Mouse (Mus musculus) frontal cortex, adult (tissue): ENCODE results near the gene Cybrd1.

Experiments used
- ATAC-seq: cut with Nextera tagmentation; 2 replicates; pipeline ENCODE4 v1.9.2; 2017; ENCODE audit warnings: mild to moderate bottlenecking, moderate library complexity, mixed read lengths; ENCODE audit not compliant: low TSS enrichment

Cybrd1 gene

DNA sequence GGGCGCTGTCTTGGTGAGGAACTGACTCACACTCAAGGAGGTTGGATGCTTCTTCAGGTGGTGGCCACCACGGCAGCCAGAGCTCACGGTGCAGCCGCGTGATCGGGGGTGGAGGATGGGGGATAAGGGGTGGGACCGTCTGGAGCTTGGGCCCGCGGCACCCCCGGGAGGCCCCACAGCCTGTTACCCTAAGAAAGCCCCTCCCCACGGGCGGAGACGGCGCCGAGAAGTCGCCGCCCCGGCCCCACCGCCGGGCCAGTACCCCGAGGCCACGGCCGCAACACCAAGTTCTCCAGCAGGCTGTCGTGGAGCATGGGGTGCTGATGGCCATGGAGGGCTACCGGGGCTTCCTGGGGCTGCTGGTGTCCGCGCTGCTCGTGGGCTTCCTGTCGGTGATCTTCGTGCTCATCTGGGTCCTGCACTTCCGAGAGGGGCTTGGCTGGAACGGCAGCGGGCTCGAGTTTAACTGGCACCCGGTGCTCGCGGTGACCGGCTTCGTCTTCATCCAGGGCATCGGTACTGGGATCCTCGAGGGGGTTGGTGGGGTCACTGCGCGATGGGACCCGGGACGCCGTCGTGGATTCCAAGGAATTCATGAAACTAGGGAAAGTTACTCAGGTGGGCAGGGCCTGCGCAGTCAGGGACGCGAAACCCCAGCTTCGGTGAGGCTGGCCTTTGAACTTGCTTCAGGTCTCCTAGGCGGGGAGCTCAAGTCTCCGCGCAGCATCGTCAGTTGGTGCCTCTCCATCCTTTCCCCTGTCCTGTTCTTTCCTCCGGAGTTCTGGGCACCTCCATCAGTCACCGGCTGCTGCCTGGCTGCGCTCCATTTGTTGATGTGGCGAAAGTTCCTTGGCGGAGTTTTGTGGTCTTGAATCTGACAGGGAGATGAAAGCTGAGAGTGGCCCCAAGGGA is at the start of gene Cybrd1:
Cybrd1 (plus strand) TSS at position 127 of the 912 bp plus-strand sequence.
- no peak for ATAC-seq

GRCm38 (mm10) chr2:71071601-71072000 is 46.1 kb upstream of the Cybrd1 start:
- no peak for ATAC-seq

- no peak for ATAC-seq
Measured at GRCm38 (mm10) chr2:71073330-71073729, 44.4 kb upstream of the Cybrd1 start.

DNA sequence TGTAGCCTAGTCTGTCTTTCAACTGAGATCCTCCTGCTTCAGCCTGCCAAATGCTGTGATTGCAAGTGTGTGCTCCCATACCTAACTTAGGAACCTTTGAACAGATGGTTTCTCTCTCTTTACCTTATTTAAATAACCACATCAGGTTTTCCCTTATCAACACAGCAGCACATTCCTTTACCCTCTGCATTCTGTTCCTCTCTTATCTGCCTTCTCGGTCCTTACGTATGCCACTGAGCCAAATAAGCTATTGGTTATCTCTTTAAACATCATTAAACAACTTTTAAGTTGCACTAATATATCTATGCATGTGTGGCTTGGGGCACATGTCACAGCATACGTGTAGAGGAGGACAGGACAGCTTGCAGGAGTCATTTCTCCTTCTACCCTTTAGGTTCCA is 43.9 kb upstream of the Cybrd1 start:
- no peak for ATAC-seq

DNA sequence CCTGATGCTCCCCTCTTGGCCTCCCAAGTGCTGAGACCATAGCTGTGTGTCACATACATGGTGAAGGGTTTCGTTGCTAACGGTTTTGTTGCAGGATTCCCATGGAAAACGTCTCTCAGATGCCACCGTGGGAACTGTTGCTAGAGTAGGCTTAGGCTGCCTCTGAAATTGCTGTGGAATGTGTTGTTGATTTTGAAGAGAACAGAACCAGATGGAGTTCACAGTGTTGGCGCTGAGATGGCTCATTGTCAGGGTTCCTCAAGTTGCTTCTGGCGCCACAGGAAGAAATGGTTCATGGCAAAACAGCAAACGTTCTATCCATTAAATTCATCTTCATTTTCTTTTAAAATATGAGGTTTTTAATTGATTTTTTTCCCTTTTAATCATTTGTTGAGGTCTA is 35.3 kb upstream of the Cybrd1 start:
- ATAC-seq, result no peak

- ATAC-seq, result no peak
Measured at GRCm38 (mm10) chr2:71083454-71084193, 34.1 kb upstream of the Cybrd1 start.

DNA sequence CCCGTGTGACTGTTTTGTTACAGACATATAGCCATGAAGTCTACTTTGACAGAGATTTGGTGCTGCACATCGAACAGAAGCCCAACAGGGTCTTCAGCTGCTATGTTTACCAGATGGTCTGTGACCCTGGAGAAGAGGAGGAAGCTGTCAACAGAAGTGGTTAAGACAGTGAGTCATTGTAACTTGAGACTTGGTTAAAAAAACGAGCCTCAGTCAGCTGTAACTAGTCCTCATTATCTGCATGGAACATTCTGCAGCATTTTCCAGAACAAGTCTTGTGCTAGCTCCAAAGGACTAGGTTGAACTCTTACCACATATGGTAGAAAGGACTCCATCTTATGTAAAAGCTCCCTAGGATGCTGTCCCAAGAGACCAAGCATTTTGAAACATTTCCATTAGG is 28.0 kb upstream of the Cybrd1 start:
- ATAC-seq, result no peak

DNA sequence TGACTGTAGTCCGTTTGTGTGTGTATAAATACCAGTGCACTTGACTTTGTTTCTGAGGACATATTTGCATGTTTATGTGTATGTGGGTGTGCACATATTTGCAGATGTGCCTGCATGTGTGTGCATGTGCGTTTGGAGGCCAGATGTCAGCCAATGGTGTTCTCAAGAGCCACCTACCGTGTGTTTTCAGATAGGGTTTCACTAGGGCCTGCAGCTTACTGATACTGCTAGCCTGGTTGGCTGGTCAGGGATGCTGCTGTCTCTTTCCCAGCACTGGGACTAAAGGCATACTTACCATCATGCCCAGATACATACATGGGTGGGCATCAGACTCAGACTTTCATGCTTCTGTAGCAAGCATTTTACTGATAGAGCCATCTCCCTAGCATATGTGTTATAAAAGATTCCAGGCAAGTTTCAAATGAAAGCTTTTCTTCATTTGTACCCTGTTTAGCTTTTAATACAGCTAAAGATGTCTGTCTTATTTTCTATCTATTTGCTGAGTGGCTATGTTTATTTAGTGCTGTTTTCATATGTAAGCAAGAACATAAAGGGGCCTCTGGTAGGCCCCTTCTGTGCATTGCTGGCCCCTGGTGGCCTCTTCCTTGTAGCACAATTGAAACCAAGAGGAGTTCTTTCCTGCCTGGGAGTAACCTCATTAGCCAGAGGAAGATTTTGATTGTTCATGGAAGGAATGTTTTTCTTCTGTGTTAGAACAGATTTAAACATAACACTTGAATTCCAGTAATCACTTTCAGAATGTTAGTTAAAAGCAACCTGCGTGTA is 26.9 kb upstream of the Cybrd1 start:
- ATAC-seq, result no peak

- no peak for ATAC-seq
Measured at GRCm38 (mm10) chr2:71096170-71096569, 21.6 kb upstream of the Cybrd1 start.

GRCm38 (mm10) chr2:71102621-71103291 is 15.0 kb upstream of the Cybrd1 start:
- ATAC-seq, result no peak

DNA sequence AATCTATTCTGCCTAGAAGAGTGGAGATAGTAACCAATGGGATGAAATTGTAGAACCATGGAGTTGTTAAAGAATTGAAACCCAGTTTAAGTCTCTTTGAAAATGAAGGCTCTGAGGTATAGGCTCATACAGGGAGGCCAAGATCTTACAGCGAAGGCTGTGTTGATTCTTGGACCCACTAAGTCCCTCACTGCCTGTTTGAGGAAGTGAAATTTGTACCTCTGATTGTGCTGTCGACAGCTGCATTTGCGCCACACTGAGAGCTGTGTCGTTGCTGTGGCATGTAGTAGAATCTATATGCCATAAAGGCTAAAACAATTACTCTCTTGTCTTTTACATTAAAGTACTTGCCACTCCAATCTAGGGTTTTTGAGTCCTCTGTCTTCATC is 14.4 kb upstream of the Cybrd1 start:
- no peak for ATAC-seq

DNA sequence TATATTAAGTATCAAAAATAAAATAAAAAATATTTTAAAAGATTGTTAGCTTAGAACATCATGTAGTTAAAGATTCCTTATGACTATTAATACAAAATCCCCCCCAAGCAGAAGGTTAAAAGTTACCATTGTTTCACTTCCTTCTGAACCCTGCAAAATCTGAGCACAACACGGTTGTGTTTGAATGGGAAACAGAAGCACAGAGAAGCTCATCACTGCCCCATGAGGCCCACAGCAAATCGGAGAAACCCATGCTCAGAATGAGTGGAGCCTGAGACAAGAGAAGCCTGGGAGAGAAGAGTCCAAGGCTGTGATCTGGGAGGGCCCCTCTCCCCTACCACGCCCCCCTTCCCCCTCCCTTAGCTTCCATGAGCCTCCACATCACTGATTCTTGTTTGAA is 13.0 kb upstream of the Cybrd1 start:
- no peak for ATAC-seq

- ATAC-seq, result no peak
Measured at GRCm38 (mm10) chr2:71105469-71106215, 12.1 kb upstream of the Cybrd1 start.

GRCm38 (mm10) chr2:71107225-71107624 is 10.5 kb upstream of the Cybrd1 start:
- ATAC-seq, result no peak

GRCm38 (mm10) chr2:71108541-71108940 is 9.2 kb upstream of the Cybrd1 start:
- no peak for ATAC-seq

DNA sequence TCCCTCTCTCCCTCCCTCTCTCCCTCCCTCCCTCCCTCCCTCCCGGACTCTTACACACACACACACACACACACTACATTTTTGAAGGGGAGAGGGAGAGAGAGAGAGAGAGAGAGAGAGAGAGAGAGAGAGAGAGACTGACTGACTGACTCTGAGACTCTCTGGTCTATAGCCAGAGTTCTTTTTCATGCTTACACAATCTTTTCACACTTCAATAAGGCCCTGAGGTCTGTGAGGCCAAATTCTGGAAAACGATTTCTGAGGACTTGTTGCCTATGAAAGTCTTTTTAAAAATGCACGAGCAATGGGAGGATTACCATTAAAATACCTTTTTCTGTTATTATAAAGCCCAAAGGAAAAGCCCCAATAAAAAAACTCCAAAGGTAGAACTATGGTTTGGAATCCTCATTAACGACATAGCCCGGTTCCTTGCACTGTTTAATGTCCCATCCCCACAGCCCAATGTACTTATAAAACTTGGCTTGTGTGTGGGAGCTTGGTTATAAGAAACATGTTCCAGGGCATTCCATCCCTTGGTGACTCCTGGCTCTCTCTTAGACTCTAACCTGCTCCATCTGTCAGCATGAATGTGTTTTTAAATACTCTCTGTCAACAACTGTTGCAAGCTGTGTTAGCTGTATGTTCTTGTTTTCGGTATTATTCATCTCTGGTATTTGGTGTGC is 4.1 kb upstream of the Cybrd1 start:
- no peak for ATAC-seq

DNA sequence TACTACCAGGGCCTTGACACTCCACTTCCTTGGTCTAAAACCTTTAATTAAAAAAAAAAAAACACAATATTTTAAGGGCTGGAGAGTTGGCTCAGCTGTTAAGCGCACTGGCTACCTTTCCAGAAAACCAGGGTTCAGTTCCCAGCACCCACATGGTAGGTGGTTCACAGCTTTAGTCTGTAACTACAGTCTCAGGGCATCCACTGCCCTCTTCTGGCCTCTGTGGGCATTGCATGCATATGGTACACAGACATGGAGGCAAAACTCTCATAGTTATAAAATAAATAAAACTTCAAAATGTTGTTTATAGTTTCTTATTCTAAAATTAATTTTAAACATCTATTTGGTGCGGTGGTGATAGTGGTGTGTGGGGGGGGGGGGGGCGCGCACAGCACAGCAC is 1.6 kb upstream of the Cybrd1 start:
- no peak for ATAC-seq

DNA sequence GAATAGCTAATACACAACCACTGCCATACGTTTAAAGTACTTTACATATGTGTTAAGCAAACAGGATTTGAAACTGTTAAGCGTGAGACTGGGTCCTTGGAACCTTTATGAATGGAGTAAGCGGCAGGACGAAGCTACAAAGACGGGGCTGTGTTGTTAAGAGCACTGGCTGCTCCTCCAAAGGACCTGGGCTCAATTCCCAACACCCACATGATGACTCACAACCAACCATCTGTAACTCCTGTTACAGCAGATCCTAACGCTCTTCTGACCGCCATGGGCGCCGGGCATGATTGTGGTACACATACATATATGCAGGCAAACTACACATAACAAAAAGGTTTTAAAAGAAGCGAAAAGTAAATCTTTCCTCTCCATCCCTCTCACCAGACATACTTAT is 3.1 kb downstream of the Cybrd1 start:
- peak; percentile 88 for ATAC-seq

GRCm38 (mm10) chr2:71121406-71121805 is 3.7 kb downstream of the Cybrd1 start:
- ATAC-seq, result no peak

DNA sequence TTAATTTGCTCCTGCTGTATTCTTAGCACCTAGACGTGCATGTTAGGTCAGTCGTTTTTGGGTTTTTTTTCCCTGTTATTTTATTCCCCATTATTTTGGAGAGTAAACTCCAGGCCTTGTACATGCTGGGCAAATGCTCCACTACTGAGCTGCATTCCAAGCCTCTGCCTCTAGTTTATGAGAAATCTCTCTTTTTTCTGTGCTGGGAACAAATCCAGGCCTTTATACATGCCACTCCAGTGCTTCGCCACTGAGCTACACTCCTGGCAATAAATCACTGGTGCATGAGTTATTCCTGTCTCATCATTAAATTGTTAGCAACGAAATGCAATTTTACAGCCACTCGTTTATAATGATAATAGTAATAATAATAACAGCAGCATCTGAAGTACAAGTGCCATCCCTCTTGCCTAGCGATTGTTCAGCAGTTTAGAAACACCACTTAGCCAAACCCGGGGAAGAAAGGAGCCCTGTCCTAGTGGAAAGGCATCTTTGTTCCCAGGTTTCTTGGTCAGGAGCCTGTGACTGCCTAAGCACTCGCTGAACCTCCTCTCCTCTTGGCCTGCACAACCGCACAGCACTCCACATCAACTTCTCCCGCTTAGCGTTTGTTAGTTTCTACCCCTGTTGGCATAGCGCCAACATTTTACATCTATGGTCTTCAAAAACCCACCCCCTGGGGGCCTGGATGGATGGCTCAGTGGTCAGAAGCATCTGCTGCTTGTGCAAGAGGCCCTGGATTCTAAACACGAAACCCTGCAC is 4.7 kb downstream of the Cybrd1 start:
- ATAC-seq, result no peak
